Mouse (Mus musculus): Measurements from ENCODE around the gene Gnl2. TPM values are rescaled to one million over a fixed set of nuclear protein-coding genes. Genes with fewer than 3 reads are reported as not detected.

The Gnl2 gene
- polyA plus RNA-seq, 1 experiment from 2014 or later: 72.5 TPM

DNA sequence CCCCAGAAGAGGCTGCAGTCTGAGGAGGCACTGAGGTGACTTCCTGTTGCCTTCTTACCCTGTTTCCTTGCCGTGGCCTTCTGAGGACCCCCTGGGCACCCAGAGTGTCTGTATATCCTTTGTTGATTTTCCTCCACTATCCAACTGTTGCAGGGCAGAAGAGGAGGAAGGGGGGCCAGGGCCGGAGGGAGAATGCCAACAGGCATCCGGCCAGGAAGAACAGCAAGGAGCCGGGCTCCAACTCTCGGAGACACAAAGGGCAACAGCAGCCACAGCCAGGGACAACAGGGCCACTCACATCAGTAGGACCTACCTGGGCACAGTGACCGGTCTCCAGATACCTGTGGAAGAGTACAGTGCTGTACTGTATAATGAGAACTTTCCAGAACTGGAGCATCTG lies 8.2 kb upstream of the Gnl2 start:
- H3K4me2 ChIP-seq: no peak overlapping the region
- no peak overlapping the region for H3K9ac ChIP-seq
- peaks cover 92% of the 10 kb centered on the region for H3K27me3 ChIP-seq (replicated peaks)
- H3K4me3 ChIP-seq: no peak overlapping the region
- no peak overlapping the region for H3K27ac ChIP-seq
- 52% methylated on average over 6 of the region's 6 CpGs for WGBS (ENCODE audit: insufficient replicate concordance)
- no peaks in the 10 kb centered on the region for H3K9me3 ChIP-seq (replicated peaks)
- no peak for ATAC-seq
- H3K4me1 ChIP-seq: no peaks in the 10 kb centered on the region
- no peaks in the 10 kb centered on the region for H3K36me3 ChIP-seq

DNA sequence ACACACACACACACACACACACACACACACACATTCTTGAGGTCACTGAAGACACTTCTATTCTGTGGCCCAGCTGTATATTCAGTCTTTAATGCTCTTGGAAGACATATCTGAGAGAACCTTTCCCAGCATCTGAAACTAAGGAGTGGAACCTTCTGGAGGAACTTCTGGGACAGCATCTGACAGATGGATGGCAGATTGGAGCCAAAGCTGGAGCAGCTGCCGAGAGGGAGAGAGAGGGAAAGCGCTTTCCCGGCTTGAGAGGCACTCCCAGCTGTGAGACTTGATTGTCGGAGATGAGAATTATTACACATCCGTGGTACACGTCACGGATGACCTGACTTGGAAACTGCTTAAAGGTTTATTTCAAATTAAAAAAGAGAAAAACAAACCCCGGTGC lies 7.7 kb upstream of the Gnl2 start:
- 55% methylated on average over 8 of the region's 8 CpGs for WGBS (ENCODE audit: insufficient replicate concordance)
- no peaks in the 10 kb centered on the region for H3K36me3 ChIP-seq
- H3K27me3 ChIP-seq (replicated peaks): peaks cover 93% of the 10 kb centered on the region
- no peak overlapping the region for H3K27ac ChIP-seq
- H3K4me3 ChIP-seq: no peak overlapping the region
- H3K9ac ChIP-seq: no peak overlapping the region
- H3K4me2 ChIP-seq: no peak overlapping the region
- ATAC-seq: no peak
- no peaks in the 10 kb centered on the region for H3K4me1 ChIP-seq
- no peaks in the 10 kb centered on the region for H3K9me3 ChIP-seq (replicated peaks)

DNA sequence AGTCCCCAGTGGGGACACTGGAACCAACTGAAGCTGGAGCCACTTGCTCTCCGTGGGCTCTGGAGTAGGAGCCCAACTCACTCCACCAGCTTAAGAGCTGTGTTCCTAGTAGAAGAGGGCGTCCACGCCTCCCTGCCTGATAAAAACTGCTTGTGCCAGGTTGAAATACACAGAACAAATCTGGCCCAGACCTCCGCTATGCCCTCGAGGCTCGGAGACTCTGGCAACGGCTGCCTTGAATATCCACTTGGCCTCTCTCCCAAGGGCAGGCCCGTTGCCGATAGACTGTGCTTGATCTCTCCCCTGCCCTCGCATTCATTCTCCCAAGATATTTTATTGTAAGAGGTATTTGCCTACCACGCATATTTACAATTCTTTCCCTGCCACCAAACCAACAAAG lies 1.0 kb downstream of the Gnl2 start:
- 73% methylated on average over 11 of the region's 11 CpGs for WGBS (ENCODE audit: insufficient replicate concordance)
- H3K4me2 ChIP-seq: no peak overlapping the region
- H3K36me3 ChIP-seq: no peaks in the 10 kb centered on the region
- H3K27me3 ChIP-seq (replicated peaks): peaks cover 51% of the 10 kb centered on the region
- ATAC-seq: no peak
- H3K9ac ChIP-seq: no peak overlapping the region
- no peak overlapping the region for H3K4me3 ChIP-seq
- H3K27ac ChIP-seq: no peak overlapping the region
- no peaks in the 10 kb centered on the region for H3K4me1 ChIP-seq
- H3K9me3 ChIP-seq (replicated peaks): no peaks in the 10 kb centered on the region

DNA sequence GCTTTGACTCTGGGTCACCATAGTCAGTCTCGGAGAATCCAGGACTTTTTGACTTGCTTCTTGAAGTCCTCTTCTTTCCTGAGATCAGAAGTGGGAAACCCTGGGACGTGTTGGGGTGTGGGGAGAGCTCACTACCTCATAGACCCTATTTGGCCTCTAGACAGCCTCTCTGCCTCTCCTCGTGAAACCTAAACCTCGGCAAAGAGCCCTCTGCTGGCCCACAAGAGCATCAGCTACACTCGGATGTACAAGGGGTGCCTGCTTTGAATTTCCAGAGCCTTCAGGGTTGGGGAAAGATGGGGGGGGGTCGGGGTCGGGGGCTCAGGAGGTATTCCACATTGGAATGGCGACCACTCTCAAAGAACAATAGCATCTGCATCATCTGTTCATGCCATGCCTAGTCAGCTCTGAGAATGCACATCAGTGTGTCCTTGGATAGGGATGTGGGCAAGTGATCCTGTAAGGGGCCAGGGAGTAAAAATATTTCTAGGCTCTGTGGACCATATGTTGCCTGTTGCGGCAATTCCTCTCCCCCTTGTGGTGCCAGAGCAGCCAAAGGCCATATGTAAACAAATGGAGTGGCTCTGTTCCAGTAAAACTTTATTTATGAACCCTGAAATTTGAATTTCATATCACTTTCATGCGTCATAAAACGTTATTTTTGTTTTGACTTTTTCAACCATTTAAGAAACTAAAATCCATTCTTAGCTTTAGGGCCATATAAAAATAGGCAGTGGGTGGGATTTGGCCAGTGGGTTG lies 4.6 kb downstream of the Gnl2 start:
- H3K9ac ChIP-seq: no peak overlapping the region
- H3K27ac ChIP-seq: no peak overlapping the region
- H3K9me3 ChIP-seq (replicated peaks): no peaks in the 10 kb centered on the region
- H3K4me1 ChIP-seq: no peaks in the 10 kb centered on the region
- H3K27me3 ChIP-seq (replicated peaks): peaks cover 56% of the 10 kb centered on the region
- no peak for ATAC-seq
- no peak overlapping the region for H3K4me2 ChIP-seq
- H3K36me3 ChIP-seq: no peaks in the 10 kb centered on the region
- 28% methylated on average over 11 of the region's 11 CpGs for WGBS (ENCODE audit: insufficient replicate concordance)
- H3K4me3 ChIP-seq: no peak overlapping the region

DNA sequence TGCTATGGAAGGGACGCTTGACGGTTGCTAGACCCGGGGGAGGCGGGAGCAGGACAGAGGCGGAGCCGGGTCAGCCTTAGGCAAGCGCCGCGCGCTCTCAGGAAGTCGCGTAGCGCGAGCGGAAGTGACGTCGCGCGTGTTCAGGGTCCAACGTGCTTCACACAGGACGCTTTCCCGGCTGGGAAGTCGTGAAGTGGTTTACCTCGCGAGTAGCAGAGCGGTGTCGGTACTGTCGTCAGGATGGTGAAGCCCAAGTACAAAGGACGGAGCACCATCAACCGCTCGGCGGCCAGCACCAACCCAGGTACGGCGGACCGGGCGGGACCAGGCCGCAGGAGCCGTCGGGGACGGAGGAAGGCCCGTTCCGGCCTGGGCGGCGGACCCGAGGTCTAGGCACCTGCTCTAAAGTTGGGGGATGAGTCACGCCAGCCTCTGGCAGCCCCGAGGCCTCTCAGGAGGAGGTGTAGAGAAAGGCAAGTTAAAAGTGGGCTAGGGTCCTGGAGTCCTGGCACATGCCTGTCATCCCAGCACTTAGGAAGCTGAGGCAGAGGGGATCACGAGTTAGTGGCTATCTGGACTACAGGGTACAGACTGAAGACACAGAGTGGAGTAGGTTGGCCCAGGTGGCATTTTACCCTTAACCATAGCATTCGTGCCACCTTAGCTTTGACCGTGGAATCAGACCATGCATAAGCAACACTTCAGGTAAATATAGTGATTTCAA lies 13.7 kb downstream of the Gnl2 start:
- Histone ChIP-seq H3K4me3 (peak overlapping the region; percentile 91), H3K9me3 (replicated peaks) (no peaks in the 10 kb centered on the region), H3K9ac (peak overlapping the region; percentile 84), H3K36me3 (peaks cover 26% of the 10 kb centered on the region), H3K4me2 (peak overlapping the region; percentile 80), H3K27me3 (replicated peaks) (peaks cover 30% of the 10 kb centered on the region), H3K27ac (peak overlapping the region; percentile 73), H3K4me1 (peaks cover 34% of the 10 kb centered on the region)
- under 1% methylated on average over 50 of the region's 50 CpGs for WGBS (ENCODE audit: insufficient replicate concordance)
- peak; percentile 98 for ATAC-seq

DNA sequence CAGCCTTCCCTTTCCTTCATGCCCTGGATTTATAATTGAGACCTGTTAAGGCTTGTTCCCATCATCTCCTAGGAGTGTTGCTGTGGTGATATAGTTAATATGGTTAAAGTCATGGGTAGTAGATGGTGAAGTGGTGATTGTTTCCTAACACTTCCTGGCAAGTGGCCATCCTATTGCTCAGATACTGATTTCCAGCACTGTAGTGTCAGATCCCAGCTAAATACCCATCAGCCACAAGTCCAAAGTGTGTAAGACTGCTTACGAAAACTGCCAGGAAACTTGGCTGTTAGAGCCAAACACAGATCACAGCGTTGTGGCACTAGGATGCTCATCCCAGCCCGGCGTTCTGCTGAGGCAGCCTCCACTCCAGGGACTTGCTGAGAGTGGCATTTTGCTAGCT lies 18.0 kb downstream of the Gnl2 start:
- no peak for ATAC-seq
- Histone ChIP-seq H3K27ac (0 out of 2 replicates have a peak overlapping the region, but pooled peaks have one; percentile 30), H3K27me3 (replicated peaks) (no peaks in the 10 kb centered on the region), H3K4me3 (no peak overlapping the region), H3K36me3 (peaks cover 66% of the 10 kb centered on the region), H3K9me3 (replicated peaks) (no peaks in the 10 kb centered on the region), H3K9ac (no peak overlapping the region), H3K4me2 (no peak overlapping the region), H3K4me1 (peaks cover 61% of the 10 kb centered on the region)
- WGBS (ENCODE audit: insufficient replicate concordance): 86% methylated on average over 4 of the region's 4 CpGs

DNA sequence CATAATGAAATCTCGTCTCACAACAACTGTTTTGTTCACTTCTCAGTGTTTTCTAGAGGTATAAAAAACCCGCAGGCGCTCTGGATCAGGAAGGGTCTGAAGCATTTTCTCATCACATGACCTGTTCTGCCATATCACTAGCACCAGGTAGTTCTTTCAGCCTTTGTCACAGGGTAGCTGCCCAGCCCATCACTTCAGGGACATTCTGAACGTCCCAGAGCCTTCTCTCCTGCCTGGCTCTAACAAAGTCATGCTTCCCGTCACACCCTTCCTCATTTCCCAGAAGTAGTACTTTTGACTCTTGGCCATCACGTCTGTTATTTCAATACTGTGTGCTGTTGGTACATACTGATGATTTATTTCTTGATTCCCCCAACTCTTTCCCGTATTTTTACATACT lies 28.1 kb downstream of the Gnl2 start:
- WGBS (ENCODE audit: insufficient replicate concordance): 80% methylated on average over 7 of the region's 7 CpGs
- peaks cover 98% of the 10 kb centered on the region for H3K36me3 ChIP-seq

DNA sequence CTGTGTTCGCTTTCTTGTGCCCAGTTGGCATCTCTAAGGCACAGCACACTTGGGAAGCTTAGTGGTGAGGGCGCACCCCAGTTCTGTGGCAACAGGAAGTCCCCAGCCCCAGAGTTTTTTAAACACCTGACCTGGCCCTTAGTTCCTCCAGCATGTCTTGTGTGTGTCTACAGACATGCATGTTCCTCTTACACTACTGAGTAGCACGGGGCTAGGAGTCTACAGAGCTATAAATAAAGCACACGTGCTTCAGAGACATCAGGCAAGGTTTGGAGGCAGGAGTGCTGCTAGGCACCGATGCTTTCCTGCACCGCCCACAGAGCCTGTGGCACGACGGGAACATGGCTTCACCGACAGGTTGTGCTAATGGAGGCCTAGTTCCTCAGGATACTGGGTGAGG lies 39.0 kb downstream of the Gnl2 start:
- Histone ChIP-seq H3K36me3 (peaks cover 61% of the 10 kb centered on the region), H3K4me3 (no peak overlapping the region), H3K9ac (no peak overlapping the region), H3K9me3 (replicated peaks) (no peaks in the 10 kb centered on the region), H3K4me2 (no peak overlapping the region), H3K27ac (no peak overlapping the region), H3K4me1 (peaks cover 26% of the 10 kb centered on the region), H3K27me3 (replicated peaks) (no peaks in the 10 kb centered on the region)
- 77% methylated on average over 9 of the region's 9 CpGs for WGBS (ENCODE audit: insufficient replicate concordance)
- ATAC-seq: no peak

More for the DNA sequence above, 28.1 kb downstream of the Gnl2 start:
- H3K4me3 ChIP-seq: no peak overlapping the region
- peaks cover 10% of the 10 kb centered on the region for H3K4me1 ChIP-seq
- no peak overlapping the region for H3K4me2 ChIP-seq
- no peak overlapping the region for H3K27ac ChIP-seq
- no peak for ATAC-seq
- H3K27me3 ChIP-seq (replicated peaks): no peaks in the 10 kb centered on the region
- H3K9me3 ChIP-seq (replicated peaks): no peaks in the 10 kb centered on the region
- no peak overlapping the region for H3K9ac ChIP-seq

DNA sequence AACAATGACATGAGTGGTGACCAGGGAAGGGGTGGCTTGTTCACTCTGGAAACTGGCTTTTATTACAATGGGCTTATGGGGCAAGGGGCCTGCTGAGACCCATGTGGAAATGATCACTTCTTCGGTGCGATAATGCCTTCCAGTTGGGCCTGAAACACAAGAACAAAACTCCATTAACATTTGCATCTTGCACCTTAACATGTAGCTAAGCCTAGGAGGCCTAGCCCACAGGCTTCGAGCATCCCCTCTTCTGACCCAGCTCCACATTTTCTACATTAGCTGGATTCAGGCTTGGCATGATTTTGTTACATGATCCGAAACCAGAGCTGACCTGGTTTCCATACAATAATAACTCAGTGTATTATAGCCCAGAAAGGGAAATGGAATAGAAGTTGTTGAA lies 40.1 kb downstream of the Gnl2 start:
- ATAC-seq: no peak
- 88% methylated on average over 4 of the region's 4 CpGs for WGBS (ENCODE audit: insufficient replicate concordance)
- H3K9ac ChIP-seq: no peak overlapping the region
- no peaks in the 10 kb centered on the region for H3K9me3 ChIP-seq (replicated peaks)
- no peaks in the 10 kb centered on the region for H3K27me3 ChIP-seq (replicated peaks)
- no peak overlapping the region for H3K4me3 ChIP-seq
- H3K36me3 ChIP-seq: peaks cover 51% of the 10 kb centered on the region
- no peak overlapping the region for H3K27ac ChIP-seq
- H3K4me2 ChIP-seq: no peak overlapping the region
- H3K4me1 ChIP-seq: peaks cover 26% of the 10 kb centered on the region

DNA sequence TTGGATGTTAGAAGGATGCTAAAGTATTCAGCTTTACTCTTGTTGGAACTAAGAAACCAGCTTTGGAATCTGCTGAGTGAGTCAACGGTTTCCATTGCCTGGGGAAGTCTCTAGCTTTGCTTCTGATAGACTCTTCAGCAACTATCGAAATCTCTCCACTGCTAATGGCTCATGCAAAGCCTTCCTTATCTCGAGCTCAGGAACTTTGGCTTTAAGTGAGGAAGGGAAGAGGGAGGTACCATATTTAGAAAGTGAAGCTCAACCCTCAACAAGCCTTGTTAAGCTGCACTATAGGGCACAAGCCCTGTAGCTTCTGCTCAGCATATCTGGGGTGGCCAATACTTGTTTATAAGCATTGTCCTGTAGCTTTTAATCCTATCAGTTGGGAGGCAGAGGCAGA lies 40.9 kb downstream of the Gnl2 start:
- H3K9ac ChIP-seq: no peak overlapping the region
- H3K4me3 ChIP-seq: no peak overlapping the region
- peaks cover 43% of the 10 kb centered on the region for H3K36me3 ChIP-seq
- H3K27me3 ChIP-seq (replicated peaks): no peaks in the 10 kb centered on the region
- peak; percentile 25; the same call in 1 of the 2 replicates for ATAC-seq
- no peak overlapping the region for H3K4me2 ChIP-seq
- peaks cover 26% of the 10 kb centered on the region for H3K4me1 ChIP-seq
- 0 out of 2 replicates have a peak overlapping the region, but pooled peaks have one; percentile 7 for H3K27ac ChIP-seq
- 20% methylated on average over 3 of the region's 3 CpGs for WGBS (ENCODE audit: insufficient replicate concordance)
- no peaks in the 10 kb centered on the region for H3K9me3 ChIP-seq (replicated peaks)

DNA sequence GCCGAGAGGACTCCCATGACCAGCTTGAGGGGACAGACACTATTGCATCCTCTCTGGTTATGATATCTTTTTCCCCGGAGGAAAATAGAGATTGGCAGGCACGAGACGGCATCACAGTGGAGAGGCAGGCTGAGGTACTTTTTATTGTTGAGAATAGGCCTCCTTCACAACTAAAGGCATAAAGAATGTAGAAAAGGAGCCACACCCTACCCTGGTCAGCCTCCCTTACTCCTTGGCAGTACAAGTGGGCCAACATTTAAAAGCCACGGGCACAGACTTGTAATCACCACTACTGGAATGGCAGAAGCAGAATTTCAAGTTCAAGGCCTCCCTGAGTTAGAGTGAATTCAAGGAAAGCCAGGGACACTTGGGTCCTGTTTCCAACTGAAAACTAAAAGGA lies 41.6 kb downstream of the Gnl2 start:
- no peak overlapping the region for H3K27ac ChIP-seq
- no peak overlapping the region for H3K9ac ChIP-seq
- ATAC-seq: no peak
- H3K36me3 ChIP-seq: peaks cover 35% of the 10 kb centered on the region
- H3K4me1 ChIP-seq: peaks cover 26% of the 10 kb centered on the region
- 60% methylated on average over 5 of the region's 5 CpGs for WGBS (ENCODE audit: insufficient replicate concordance)
- no peak overlapping the region for H3K4me2 ChIP-seq
- no peaks in the 10 kb centered on the region for H3K9me3 ChIP-seq (replicated peaks)
- no peaks in the 10 kb centered on the region for H3K27me3 ChIP-seq (replicated peaks)
- H3K4me3 ChIP-seq: no peak overlapping the region

DNA sequence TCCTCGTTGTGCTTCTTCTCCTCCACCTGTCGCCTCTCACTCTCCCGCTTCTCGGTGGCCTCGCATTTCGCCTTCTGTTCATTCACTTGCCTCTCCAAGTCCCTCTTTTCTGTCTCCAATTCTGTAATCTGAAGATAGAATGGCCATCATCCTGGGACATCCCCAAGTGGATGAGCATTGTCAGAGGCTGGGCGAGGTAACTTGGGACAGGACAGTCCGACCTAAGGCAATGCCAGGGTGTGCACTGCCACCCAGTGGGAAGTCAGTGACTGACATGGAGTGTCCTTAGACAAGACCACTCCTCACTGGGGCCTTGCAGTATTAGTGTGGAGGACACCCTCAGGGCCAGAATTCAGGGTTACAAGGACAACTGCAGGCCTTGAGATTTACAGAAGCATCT lies 42.6 kb downstream of the Gnl2 start:
- WGBS (ENCODE audit: insufficient replicate concordance): 8% methylated on average over 8 of the region's 8 CpGs
- Histone ChIP-seq H3K36me3 (peaks cover 25% of the 10 kb centered on the region), H3K4me2 (peak overlapping the region; percentile 42), H3K27me3 (replicated peaks) (no peaks in the 10 kb centered on the region), H3K9ac (no peak overlapping the region), H3K9me3 (replicated peaks) (no peaks in the 10 kb centered on the region), H3K4me1 (peaks cover 26% of the 10 kb centered on the region), H3K27ac (no peak overlapping the region), H3K4me3 (peak overlapping the region; percentile 4; the same call in 1 of the 2 replicates)
- peak; percentile 58 for ATAC-seq

Data from liver, embryonic 12.5 days (tissue).